Mouse (Mus musculus) testis, adult 2 months (tissue): ENCODE results near the gene Tbc1d9.

Experiments
- CTCF ChIP-seq: fragments of 200-500 bp; IDR thresholded peaks from 2 replicates; pipeline ENCODE4 v1.5.1; 2012; ENCODE audit warnings: low read depth, mild to moderate bottlenecking, inconsistent platforms, low read length, moderate library complexity; ENCODE audit not compliant: control insufficient read depth, insufficient read depth, insufficient replicate concordance
- POLR2A ChIP-seq: fragments of 200-500 bp; IDR thresholded peaks from 2 replicates; pipeline ENCODE4 v1.6.1; 2012; ENCODE audit warnings: low read depth, mild to moderate bottlenecking, inconsistent platforms, low read length, moderate library complexity; ENCODE audit not compliant: control insufficient read depth

DNA sequence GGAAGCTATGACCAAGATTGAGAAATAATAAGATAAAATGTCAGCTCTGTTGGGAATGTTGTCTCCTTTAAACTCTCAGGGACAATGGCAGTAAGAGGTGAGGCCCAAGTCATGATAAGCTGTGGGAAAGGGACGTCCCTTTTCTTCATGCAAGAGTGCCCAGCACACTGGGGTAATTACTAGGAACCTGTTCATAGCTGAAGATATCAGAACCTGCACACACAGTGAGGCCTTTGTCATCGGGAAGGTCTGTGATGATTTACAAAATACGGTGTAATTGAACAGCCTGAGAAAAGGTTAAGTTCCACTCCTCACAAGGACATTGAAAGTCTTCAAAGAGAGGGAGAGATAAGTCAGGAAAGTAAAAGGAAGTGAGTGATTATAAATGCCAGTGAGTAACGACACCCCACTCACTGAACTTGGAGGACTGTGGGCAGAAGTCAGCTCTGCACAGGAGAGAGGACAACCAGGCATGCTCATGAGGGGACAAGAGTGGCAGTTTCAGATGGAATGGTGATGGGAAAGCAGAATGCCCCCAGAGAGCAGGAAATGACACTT, 24.5 kb downstream of the Tbc1d9 start:
- TF ChIP-seq POLR2A: no peak
- no peak for TF ChIP-seq CTCF
